Mouse (Mus musculus) adrenal gland, adult (tissue): ENCODE measurements around the gene Lhb.

ENCODE experiments used
- DNase-seq, 2 experiments: peaks; one replicate each; pipeline ENCODE4 v3.0.0; 2022 to 2023; ENCODE audit warnings: low spot score in 1 of 2; ENCODE audit not compliant: inconsistent age in 2 of 2

Lhb gene

DNA sequence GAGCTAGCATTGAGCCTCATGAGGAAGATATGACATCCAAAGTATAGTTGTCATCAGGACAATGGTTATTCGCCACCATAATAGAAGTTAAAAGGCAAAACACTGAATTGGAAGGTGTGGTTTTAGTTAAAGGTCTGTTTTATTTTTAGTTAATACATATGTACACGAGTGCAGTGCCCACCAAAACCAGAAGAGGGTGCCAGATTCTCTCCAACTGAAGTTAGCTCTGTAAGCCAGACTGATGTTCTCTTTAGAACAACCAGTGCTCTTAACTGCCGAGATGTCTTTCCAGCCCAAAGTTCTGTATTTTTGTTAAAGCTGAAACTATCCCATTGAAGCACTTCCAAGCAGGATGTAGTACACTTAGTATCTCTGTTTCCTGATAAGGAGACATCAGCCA lies 50.2 kb downstream of the Lhb start:
- peak; percentile 68 to 90 for DNase-seq
